Mouse (Mus musculus) liver, adult 2 months (tissue): ENCODE results near the gene Zfp202.

Experiments
- CTCF ChIP-seq: fragments of 200-500 bp; IDR thresholded peaks from 2 replicates; pipeline ENCODE4 v1.5.1; 2011; ENCODE audit warnings: low read depth, low read length, control low read depth
- POLR2A ChIP-seq: fragments of 200-500 bp; IDR thresholded peaks from 2 replicates; pipeline ENCODE4 v1.6.1; 2011; ENCODE audit warnings: low read length, control low read depth; ENCODE audit not compliant: insufficient read depth; ENCODE audit errors: extremely low read depth

- TF ChIP-seq CTCF (no peak), POLR2A (no peak)
Observed at GRCm38 (mm10) chr9:40245466-40245865, 53.4 kb downstream of the Zfp202 start.
